Mouse (Mus musculus) midbrain, embryonic 14.5 days (tissue): ENCODE measurements at regions not wholly inside any gene's neighbourhood (a gene's known extent, or its start where the extent isn't known, plus 50 kb on each side); places are given as distances from the start of the nearest gene placed in this dataset.

Experiments used
- ATAC-seq: fragments of 200-750 bp; cut with Nextera tagmentation; 2 replicates; pipeline ENCODE4 v1.8.0; 2017; ENCODE audit warnings: moderate number of reproducible peaks, moderate library complexity; ENCODE audit not compliant: low FRiP score, low TSS enrichment
- DNase-seq: peaks from one replicate; pipeline ENCODE4 v3.0.0-alpha.2; 2015
- H3K27ac ChIP-seq: fragments of 300-500 bp; sonication (generic); replicated peaks from 2 replicates; pipeline ENCODE4 v1.5.1; 2014; ENCODE audit warnings: mild to moderate bottlenecking, low read depth, low read length, moderate library complexity
- H3K27me3 ChIP-seq: fragments of 300-500 bp; sonication (generic); 2 replicates; pipeline ENCODE4 v1.6.1; 2014; ENCODE audit warnings: low read length, control low read depth, mixed read lengths; ENCODE audit not compliant: control insufficient read depth, insufficient read depth
- H3K36me3 ChIP-seq: fragments of 300-500 bp; sonication (generic); 2 replicates; pipeline ENCODE4 v1.6.1; 2014; ENCODE audit warnings: low read length, control low read depth; ENCODE audit not compliant: control insufficient read depth, insufficient read depth
- H3K4me1 ChIP-seq: fragments of 300-500 bp; sonication (generic); 2 replicates; pipeline ENCODE4 v1.6.1; 2014; ENCODE audit warnings: mild to moderate bottlenecking, antibody characterized with exemption, low read length, control low read depth; ENCODE audit not compliant: control insufficient read depth, insufficient read depth
- H3K4me2 ChIP-seq: fragments of 300-500 bp; sonication (generic); 2 replicates; pipeline ENCODE4 v1.6.1; 2014; ENCODE audit warnings: mild to moderate bottlenecking, low read length, moderate library complexity
- H3K4me3 ChIP-seq: fragments of 300-500 bp; sonication (generic); replicated peaks from 2 replicates; pipeline ENCODE4 v1.5.1; 2014; ENCODE audit warnings: low read depth, low read length
- H3K9ac ChIP-seq: fragments of 300-500 bp; sonication (generic); replicated peaks from 2 replicates; pipeline ENCODE4 v1.6.1; 2014; ENCODE audit warnings: mild to moderate bottlenecking, low read length, moderate library complexity
- H3K9me3 ChIP-seq: fragments of 300-500 bp; sonication (generic); 2 replicates; pipeline ENCODE4 v1.6.1; 2016; ENCODE audit warnings: low read length, control low read depth, mixed read lengths; ENCODE audit not compliant: control insufficient read depth
- whole genome bisulfite sequencing: fragments of 180-500 bp; shearing (Covaris S2); extraction: QIAGEN DNeasy Blood & Tissue Kit; methylation state at CpG from one replicate; pipeline ENCODE4 v1.1.7; 2014; 5-methylcytosine and 5-hydroxymethylcytosine counted together

GRCm38 (mm10) chr6:84481205-84481604, 112.5 kb downstream of the Cyp26b1 start:
- no peak overlapping the region for H3K9ac ChIP-seq
- H3K4me3 ChIP-seq, result no peak overlapping the region
- ATAC-seq (no peak), DNase-seq (no peak)
- no peaks in the 10 kb centered on the region for H3K36me3 ChIP-seq
- 64% methylated on average over 7 of the region's 7 CpGs for WGBS
- no peaks in the 10 kb centered on the region for H3K27me3 ChIP-seq
- H3K4me2 ChIP-seq, result no peak overlapping the region
- H3K27ac ChIP-seq, result no peak overlapping the region
- no peaks in the 10 kb centered on the region for H3K4me1 ChIP-seq
- no peaks in the 10 kb centered on the region for H3K9me3 ChIP-seq

- no peak overlapping the region for H3K4me2 ChIP-seq
- no peaks in the 10 kb centered on the region for H3K9me3 ChIP-seq
- no peaks in the 10 kb centered on the region for H3K4me1 ChIP-seq
- H3K27ac ChIP-seq, result no peak overlapping the region
- DNase-seq, result no peak
- ATAC-seq, result no peak
- H3K27me3 ChIP-seq, result no peaks in the 10 kb centered on the region
- H3K4me3 ChIP-seq, result no peak overlapping the region
- WGBS, result 53% methylated on average over 6 of the region's 6 CpGs
- no peaks in the 10 kb centered on the region for H3K36me3 ChIP-seq
- no peak overlapping the region for H3K9ac ChIP-seq
These were observed 116.6 kb downstream of the Cyp26b1 start for GRCm38 (mm10) chr6:84477072-84477471.

GRCm38 (mm10) chr6:84476466-84476865, 117.2 kb downstream of the Cyp26b1 start:
- ATAC-seq, result no peak
- Histone ChIP-seq H3K9me3 (no peaks in the 10 kb centered on the region), H3K4me2 (no peak overlapping the region), H3K9ac (no peak overlapping the region), H3K4me3 (no peak overlapping the region), H3K27ac (0 out of 2 replicates have a peak overlapping the region, but pooled peaks have one; percentile 32), H3K27me3 (no peaks in the 10 kb centered on the region), H3K36me3 (no peaks in the 10 kb centered on the region), H3K4me1 (no peaks in the 10 kb centered on the region)
- 62% methylated on average over 9 of the region's 9 CpGs for WGBS
- DNase-seq, result peak; percentile 51

- Histone ChIP-seq H3K4me3 (no peak overlapping the region), H3K27me3 (no peaks in the 10 kb centered on the region), H3K27ac (no peak overlapping the region), H3K9ac (no peak overlapping the region), H3K36me3 (no peaks in the 10 kb centered on the region), H3K4me2 (no peak overlapping the region), H3K9me3 (no peaks in the 10 kb centered on the region), H3K4me1 (no peaks in the 10 kb centered on the region)
- DNase-seq (no peak), ATAC-seq (no peak)
These were observed 118.9 kb downstream of the Cyp26b1 start for GRCm38 (mm10) chr6:84474835-84475234.

- no peak for DNase-seq
- WGBS, result 68% methylated on average over 3 of the region's 3 CpGs
- H3K9ac ChIP-seq, result no peak overlapping the region
- H3K36me3 ChIP-seq, result no peaks in the 10 kb centered on the region
- no peaks in the 10 kb centered on the region for H3K9me3 ChIP-seq
- H3K4me1 ChIP-seq, result no peaks in the 10 kb centered on the region
- H3K4me2 ChIP-seq, result no peak overlapping the region
- no peak for ATAC-seq
- no peak overlapping the region for H3K4me3 ChIP-seq
- H3K27me3 ChIP-seq, result no peaks in the 10 kb centered on the region
- H3K27ac ChIP-seq, result no peak overlapping the region
These were observed 120.5 kb downstream of the Cyp26b1 start for GRCm38 (mm10) chr6:84473171-84473570.

- no peak overlapping the region for H3K9ac ChIP-seq
- no peaks in the 10 kb centered on the region for H3K27me3 ChIP-seq
- no peak overlapping the region for H3K4me2 ChIP-seq
- no peaks in the 10 kb centered on the region for H3K36me3 ChIP-seq
- no peak for DNase-seq
- no peaks in the 10 kb centered on the region for H3K4me1 ChIP-seq
- 29% methylated on average over 3 of the region's 3 CpGs for WGBS
- no peaks in the 10 kb centered on the region for H3K9me3 ChIP-seq
- H3K4me3 ChIP-seq, result no peak overlapping the region
- no peak for ATAC-seq
- no peak overlapping the region for H3K27ac ChIP-seq
These were observed 121.4 kb downstream of the Cyp26b1 start for GRCm38 (mm10) chr6:84472287-84472686.

GRCm38 (mm10) chr6:84467319-84467718, 126.4 kb downstream of the Cyp26b1 start:
- Histone ChIP-seq H3K36me3 (no peaks in the 10 kb centered on the region), H3K27ac (no peak overlapping the region), H3K4me3 (no peak overlapping the region), H3K9me3 (no peaks in the 10 kb centered on the region), H3K9ac (no peak overlapping the region), H3K4me1 (no peaks in the 10 kb centered on the region), H3K4me2 (no peak overlapping the region), H3K27me3 (no peaks in the 10 kb centered on the region)
- WGBS, result 95% methylated on average over 3 of the region's 3 CpGs
- ATAC-seq (no peak), DNase-seq (peak; percentile 12)

- no peak overlapping the region for H3K9ac ChIP-seq
- DNase-seq (no peak), ATAC-seq (no peak)
- no peak overlapping the region for H3K27ac ChIP-seq
- no peaks in the 10 kb centered on the region for H3K4me1 ChIP-seq
- no peak overlapping the region for H3K4me3 ChIP-seq
- H3K9me3 ChIP-seq, result no peaks in the 10 kb centered on the region
- no peaks in the 10 kb centered on the region for H3K27me3 ChIP-seq
- 80% methylated on average over 7 of the region's 7 CpGs for WGBS
- no peaks in the 10 kb centered on the region for H3K36me3 ChIP-seq
- H3K4me2 ChIP-seq, result no peak overlapping the region
These were observed 127.5 kb downstream of the Cyp26b1 start for GRCm38 (mm10) chr6:84466223-84466622.

GRCm38 (mm10) chr6:84465596-84465995, 128.1 kb downstream of the Cyp26b1 start:
- H3K4me2 ChIP-seq, result no peak overlapping the region
- H3K27me3 ChIP-seq, result no peaks in the 10 kb centered on the region
- no peak for DNase-seq
- ATAC-seq, result no peak
- H3K27ac ChIP-seq, result no peak overlapping the region
- no peaks in the 10 kb centered on the region for H3K4me1 ChIP-seq
- WGBS, result 86% methylated on average over 5 of the region's 5 CpGs
- no peaks in the 10 kb centered on the region for H3K36me3 ChIP-seq
- H3K4me3 ChIP-seq, result no peak overlapping the region
- no peak overlapping the region for H3K9ac ChIP-seq
- H3K9me3 ChIP-seq, result no peaks in the 10 kb centered on the region
